Mouse (Mus musculus) megakaryocyte, embryonic 14.5 days (primary cell): ENCODE measurements around the gene Rasgrp3. TPM values are rescaled to one million over a fixed set of nuclear protein-coding genes. Genes with fewer than 3 reads are reported as not detected.

Source experiments
- H3K27me3 ChIP-seq: replicated peaks from 2 replicates; pipeline ENCODE3; 2012; ENCODE audit warnings: inconsistent platforms
- H3K36me3 ChIP-seq: replicated peaks from 2 replicates; pipeline ENCODE3; 2012; ENCODE audit warnings: low read length, inconsistent platforms, mixed read lengths
- H3K4me1 ChIP-seq: 2 replicates; pipeline ENCODE4 v1.6.1; 2012; ENCODE audit warnings: inconsistent platforms
- H3K4me3 ChIP-seq: replicated peaks from 2 replicates; pipeline ENCODE3; 2012; ENCODE audit warnings: moderate library complexity, mild to moderate bottlenecking, inconsistent platforms
- H3K9me3 ChIP-seq: 2 replicates; pipeline ENCODE4 v1.6.1; 2012; ENCODE audit warnings: inconsistent platforms
- FLI1 ChIP-seq: IDR thresholded peaks from 2 replicates; pipeline ENCODE4 v1.6.1; 2012; ENCODE audit warnings: low read length, inconsistent platforms, mixed read lengths
- GATA1 ChIP-seq: IDR thresholded peaks from 3 replicates; pipeline ENCODE4 v1.6.1; 2012; ENCODE audit warnings: mixed read lengths, low read length, inconsistent platforms, borderline replicate concordance
- polyA plus RNA-seq: library from polyadenylated mRNA; stranded (reverse); fragments of >175 nt; gene quantifications from 2 replicates; pipeline ENCODE4 v1.2.3, GENCODE M21; 2012; ENCODE audit warnings: low replicate concordance; ENCODE audit not compliant: insufficient read depth

The Rasgrp3 gene
- polyA plus RNA-seq, 1 experiment: 0.03 TPM

DNA sequence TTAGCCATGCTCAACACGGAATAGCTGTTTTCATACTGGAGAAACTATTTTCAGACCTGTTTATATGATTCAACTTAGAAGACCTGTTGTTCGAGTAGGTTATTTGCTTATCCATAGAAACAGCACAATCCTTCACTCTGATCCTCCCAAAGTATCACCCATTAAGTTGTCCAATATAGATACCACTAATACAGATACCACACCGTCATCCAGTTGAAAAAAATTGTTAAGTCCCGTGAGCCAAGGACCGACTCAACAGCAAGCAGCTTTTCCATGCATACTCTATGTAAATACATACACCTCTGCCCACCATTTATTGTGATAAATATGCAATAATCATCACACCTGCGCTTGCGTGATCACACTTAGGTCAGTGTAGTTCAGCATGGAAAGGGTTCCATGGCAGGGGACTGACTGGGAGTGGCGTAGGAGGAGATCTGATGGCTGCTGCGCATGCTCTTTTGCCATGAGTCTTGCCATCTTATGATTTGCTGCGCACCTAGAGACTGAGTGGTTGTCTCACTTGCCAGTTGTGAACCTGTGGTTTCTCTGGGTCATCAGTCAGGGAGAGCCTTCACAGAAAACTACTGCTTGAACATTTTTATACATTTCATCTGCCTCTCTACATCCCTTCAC is 32.9 kb downstream of the Rasgrp3 start:
- Histone ChIP-seq H3K27me3 (no peaks in the 10 kb centered on the region), H3K4me3 (no peak overlapping the region), H3K9me3 (no peaks in the 10 kb centered on the region), H3K4me1 (peaks cover 30% of the 10 kb centered on the region), H3K36me3 (no peaks in the 10 kb centered on the region)
- TF ChIP-seq GATA1: no peak
- no peak for TF ChIP-seq FLI1

DNA sequence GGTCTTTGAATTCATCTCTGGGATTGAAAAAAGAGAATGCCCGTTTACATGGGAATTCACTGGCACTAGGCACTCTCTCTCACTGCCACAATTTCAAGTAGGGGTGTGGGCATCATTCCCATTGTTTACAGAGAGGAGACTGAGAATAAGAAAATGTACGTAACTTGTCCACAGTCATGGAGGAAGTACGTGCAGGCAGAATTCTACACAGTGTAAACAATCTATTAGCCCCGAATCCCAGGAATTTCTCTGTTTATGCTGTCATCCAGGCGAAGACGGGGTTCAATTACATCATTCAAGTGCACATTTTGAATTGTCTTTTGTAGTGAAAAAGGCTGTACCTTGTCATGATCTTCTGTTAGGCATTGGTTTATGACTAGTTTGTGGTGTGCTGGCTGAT is 34.6 kb downstream of the Rasgrp3 start:
- Histone ChIP-seq H3K27me3 (no peaks in the 10 kb centered on the region), H3K4me1 (peaks cover 14% of the 10 kb centered on the region), H3K36me3 (no peaks in the 10 kb centered on the region), H3K4me3 (no peak overlapping the region), H3K9me3 (no peaks in the 10 kb centered on the region)
- TF ChIP-seq GATA1 (no peak), FLI1 (no peak)

DNA sequence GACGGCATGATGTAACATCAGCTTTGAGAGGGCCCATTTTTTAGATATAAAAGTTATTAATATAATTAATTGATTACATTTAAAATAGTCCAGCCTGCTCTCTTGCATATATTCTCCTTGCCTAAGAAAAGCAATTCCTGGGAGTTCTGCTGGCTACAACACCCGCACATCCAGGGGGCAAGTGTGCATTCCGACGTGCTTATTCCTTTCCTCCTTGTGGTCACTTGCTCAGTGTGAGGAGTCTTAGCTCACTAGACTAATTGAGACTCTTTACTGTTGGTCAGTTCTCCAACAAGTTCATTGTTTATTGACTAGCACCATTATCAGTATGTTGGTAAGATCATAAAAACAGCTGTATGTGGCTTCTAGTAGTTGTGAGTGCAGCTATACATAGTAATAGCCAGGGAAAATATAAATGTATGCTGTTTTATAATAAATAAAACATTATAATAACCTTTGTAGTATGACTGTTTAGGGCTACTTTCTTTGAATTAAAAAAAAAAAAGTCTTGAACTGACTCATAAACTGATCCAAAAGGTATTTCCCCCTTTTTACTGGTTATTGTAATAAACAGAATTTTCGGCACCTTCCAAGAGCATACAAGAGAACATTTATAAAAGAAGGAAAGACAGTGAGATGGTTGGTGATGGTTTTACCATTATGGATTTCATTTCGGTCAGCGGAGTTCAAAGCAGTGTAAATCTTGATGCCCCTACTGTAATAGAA is 35.4 kb downstream of the Rasgrp3 start:
- Histone ChIP-seq H3K4me1 (peaks cover 9% of the 10 kb centered on the region), H3K27me3 (no peaks in the 10 kb centered on the region), H3K9me3 (no peaks in the 10 kb centered on the region), H3K4me3 (no peak overlapping the region), H3K36me3 (no peaks in the 10 kb centered on the region)
- no peak for TF ChIP-seq FLI1
- no peak for TF ChIP-seq GATA1

DNA sequence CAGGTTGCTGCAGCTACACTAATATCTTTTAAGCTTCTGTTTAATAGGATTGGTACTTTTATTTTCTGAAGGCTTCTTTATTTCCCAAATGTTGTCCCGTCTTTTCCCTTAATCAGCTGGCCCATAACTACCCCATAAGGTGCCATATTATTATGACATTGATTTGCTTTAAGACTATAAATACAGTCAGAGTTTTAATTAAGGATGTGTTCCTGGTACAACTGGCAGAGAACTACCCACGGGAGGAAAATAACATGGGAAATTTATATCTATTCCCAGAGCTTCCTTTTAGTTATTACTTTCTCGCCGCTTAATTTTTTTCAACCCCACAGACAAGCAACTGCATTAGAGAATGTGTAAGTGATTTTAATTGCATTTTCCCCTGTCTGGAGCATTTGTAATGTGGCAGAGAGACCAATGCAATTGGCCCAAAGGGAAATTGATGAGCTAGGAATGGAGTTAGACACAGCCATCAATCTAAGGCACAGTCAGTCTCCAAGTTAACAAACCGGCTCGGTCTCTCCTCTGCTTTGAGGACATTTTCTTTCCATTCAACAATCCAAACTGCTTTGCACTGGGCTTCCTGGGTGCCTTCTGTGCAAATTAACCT is 36.1 kb downstream of the Rasgrp3 start:
- TF ChIP-seq FLI1 (no peak), GATA1 (no peak)

DNA sequence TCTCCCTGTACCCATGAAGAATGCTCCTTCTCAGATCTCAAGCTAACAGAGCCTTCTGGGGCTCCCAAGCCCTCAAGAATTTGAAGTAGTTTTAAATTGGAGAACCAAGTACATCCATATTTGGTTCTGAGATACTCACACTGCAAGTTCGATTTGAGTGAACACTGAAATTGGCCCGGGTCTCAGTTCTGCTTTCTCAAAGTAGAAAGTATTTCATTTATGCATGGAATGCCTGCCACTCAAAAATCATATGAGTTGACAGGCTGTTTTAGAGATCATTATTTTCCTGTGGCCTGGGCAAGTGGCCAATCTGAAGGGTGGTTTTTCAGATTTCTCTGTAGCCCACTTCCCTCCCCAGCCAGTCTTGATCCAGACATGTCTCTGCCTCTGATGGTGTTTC is 36.7 kb downstream of the Rasgrp3 start:
- Histone ChIP-seq H3K4me1 (peaks cover 3% of the 10 kb centered on the region; the same call in 1 of the 2 replicates), H3K27me3 (no peaks in the 10 kb centered on the region), H3K4me3 (no peak overlapping the region), H3K9me3 (no peaks in the 10 kb centered on the region), H3K36me3 (no peaks in the 10 kb centered on the region)
- TF ChIP-seq FLI1 (no peak), GATA1 (no peak)

More for the DNA sequence above, 36.1 kb downstream of the Rasgrp3 start:
- Histone ChIP-seq H3K27me3 (no peaks in the 10 kb centered on the region), H3K9me3 (no peaks in the 10 kb centered on the region), H3K36me3 (no peaks in the 10 kb centered on the region), H3K4me3 (no peak overlapping the region), H3K4me1 (peaks cover 5% of the 10 kb centered on the region; the same call in 1 of the 2 replicates)

DNA sequence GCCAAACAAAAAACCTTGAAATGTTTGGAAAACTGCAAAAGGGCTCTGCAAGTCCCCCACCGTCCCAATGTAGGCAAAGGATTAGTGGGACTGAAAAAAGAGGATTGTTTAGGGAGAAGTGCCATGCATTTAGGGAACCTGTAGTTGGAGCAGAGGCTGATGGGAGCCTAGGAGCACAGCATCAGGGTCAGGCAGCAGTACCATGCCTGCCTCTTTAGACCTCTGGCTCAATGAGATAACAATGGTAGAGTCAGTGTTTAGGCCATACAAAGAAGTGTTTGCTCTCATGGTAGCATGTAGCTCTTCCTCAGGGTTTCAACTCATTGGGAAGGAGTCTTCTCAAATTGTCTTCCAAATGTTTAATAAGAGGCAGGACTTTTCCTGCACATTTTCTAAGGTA is 40.3 kb downstream of the Rasgrp3 start:
- H3K4me1 ChIP-seq: peaks cover 13% of the 10 kb centered on the region
- TF ChIP-seq FLI1: no peak
- no peak for TF ChIP-seq GATA1
- no peak overlapping the region for H3K4me3 ChIP-seq
- H3K9me3 ChIP-seq: no peaks in the 10 kb centered on the region
- H3K36me3 ChIP-seq: no peaks in the 10 kb centered on the region
- no peaks in the 10 kb centered on the region for H3K27me3 ChIP-seq

DNA sequence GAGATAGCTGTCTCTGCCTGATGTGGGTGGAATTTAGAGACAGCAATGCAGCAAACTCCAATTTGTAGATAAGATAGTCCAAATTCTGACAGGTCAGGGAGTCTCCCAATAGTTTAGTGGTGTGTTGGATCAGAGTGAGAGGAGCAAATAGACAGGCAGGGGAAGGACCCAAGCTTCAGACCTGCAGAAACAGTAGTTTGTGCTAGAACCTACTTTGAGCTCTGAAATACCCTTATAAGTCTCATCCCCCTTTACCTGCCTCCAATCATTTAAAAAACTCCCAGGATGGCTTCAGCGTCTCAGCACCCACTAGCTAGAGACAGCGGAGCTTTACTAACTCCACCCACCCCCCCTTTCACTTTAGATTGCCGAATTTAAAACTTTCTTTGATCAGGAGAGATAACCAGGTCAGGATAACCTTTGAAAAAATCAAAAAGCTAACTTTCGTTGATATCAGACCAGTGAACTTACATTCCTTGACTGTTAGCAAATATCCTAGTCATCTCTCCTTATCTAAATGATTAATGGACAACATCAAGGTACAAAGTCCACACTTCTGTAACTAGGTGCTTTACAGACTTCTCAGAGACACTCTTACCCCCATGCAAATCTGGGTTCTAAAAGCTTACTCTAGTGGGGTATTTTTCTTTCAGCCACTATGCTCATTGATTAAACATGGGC is 41.2 kb downstream of the Rasgrp3 start:
- Histone ChIP-seq H3K36me3 (no peaks in the 10 kb centered on the region), H3K4me3 (no peak overlapping the region), H3K27me3 (no peaks in the 10 kb centered on the region), H3K4me1 (peaks cover 13% of the 10 kb centered on the region), H3K9me3 (peaks cover 3% of the 10 kb centered on the region)
- TF ChIP-seq GATA1: no peak
- TF ChIP-seq FLI1: no peak

DNA sequence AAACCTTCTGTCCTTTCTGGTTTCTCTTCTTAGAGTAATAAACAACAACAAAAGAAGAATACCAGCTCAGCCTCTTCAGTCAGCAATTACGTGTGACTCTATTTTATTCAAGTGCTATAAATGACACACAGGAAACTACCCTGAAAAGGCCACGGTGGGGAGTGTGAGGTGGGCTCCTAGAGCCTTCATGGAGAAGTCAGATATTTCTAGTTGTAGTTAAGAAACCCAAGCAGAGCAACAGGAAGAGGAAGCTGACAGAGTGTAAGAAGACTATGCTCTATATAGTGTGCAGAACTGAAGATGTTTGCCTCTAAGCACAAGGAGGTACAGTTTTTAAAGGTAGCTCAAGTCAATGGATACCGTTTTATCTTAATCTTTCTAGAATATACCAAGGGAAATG is 42.0 kb downstream of the Rasgrp3 start:
- H3K27me3 ChIP-seq: no peaks in the 10 kb centered on the region
- no peaks in the 10 kb centered on the region for H3K36me3 ChIP-seq
- peaks cover 13% of the 10 kb centered on the region for H3K4me1 ChIP-seq
- no peak overlapping the region for H3K4me3 ChIP-seq
- no peak for TF ChIP-seq GATA1
- TF ChIP-seq FLI1: no peak
- peaks cover 9% of the 10 kb centered on the region for H3K9me3 ChIP-seq

DNA sequence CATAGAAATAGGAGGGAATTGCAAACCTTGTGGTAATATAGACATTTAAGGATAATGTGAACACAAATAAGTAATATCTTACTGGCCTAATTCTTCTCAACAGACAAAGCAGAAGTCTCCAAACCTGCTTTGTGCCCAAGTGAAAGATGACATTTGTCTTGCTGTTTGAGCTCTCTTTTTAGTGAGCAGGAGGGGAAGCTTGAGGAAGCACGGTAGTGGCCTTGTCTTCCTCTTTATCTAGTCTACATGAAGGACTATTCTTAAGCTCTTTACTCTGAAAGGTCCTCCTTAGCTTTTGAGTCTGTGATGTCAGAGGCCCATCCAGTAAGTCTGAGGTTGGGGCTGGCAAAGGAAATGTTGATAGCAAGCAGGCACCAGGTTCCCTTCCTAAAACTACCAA is 43.1 kb downstream of the Rasgrp3 start:
- Histone ChIP-seq H3K4me3 (no peak overlapping the region), H3K4me1 (peaks cover 13% of the 10 kb centered on the region), H3K9me3 (peaks cover 9% of the 10 kb centered on the region), H3K36me3 (no peaks in the 10 kb centered on the region), H3K27me3 (no peaks in the 10 kb centered on the region)
- no peak for TF ChIP-seq GATA1
- no peak for TF ChIP-seq FLI1
